Mouse (Mus musculus) liver, embryonic 14.5 days (tissue): ENCODE data around the gene Pvr.

Experiments
- CTCF ChIP-seq: IDR thresholded peaks from 2 replicates; pipeline ENCODE4 v1.5.1; 2016; ENCODE audit warnings: antibody characterized with exemption, low read depth, control low read depth
- EP300 ChIP-seq: IDR thresholded peaks from 2 replicates; pipeline ENCODE4 v1.6.1; 2016; ENCODE audit warnings: antibody characterized with exemption, low read depth

- TF ChIP-seq EP300, result no peak
- peak; percentile 54 for TF ChIP-seq CTCF
These were observed 48.9 kb downstream of the Pvr start for GRCm38 (mm10) chr7:19871943-19872601.
